Mouse (Mus musculus) ES-Bruce4 (cell line): ENCODE data around the gene Nthl1.

Experiments
- CTCF ChIP-seq: IDR thresholded peaks from one replicate; pipeline ENCODE4 v1.8.1; 2011; ENCODE audit warnings: low read depth, low read length
- EP300 ChIP-seq: IDR thresholded peaks from 2 replicates; pipeline ENCODE4 v1.6.1; 2011; ENCODE audit warnings: low read depth, low read length; ENCODE audit not compliant: insufficient read depth

DNA sequence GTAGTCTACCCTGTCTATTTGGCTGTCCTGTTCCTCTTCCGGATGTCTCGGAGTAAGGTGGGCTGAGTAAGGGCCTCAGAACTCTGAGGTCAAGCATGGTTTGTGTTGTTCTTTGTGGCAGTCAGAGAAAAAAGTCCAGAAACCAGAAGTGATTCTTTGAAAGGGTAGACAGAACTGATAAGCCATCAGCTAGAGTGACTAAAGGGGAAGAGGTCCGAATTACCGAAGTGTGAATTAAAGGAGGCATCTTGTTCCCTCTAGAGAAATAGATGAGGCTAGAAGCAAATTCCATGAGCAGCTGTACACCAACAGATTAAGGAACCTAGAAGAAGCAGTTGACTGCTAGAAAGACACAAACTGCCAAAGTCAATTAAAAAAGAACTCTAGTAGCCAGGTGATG is 45.9 kb upstream of the Nthl1 start:
- TF ChIP-seq CTCF (no peak), EP300 (no peak)
